Mouse (Mus musculus): Measurements from ENCODE around the gene Krt2. TPM values are rescaled to one million over a fixed set of nuclear protein-coding genes. Genes with fewer than 3 reads are reported as not detected.
A peak's percentile ranks its signal among the peaks of the same experiment; 100 is the strongest.

The Krt2 gene
- polyA plus RNA-seq, 1 experiment from 2014 or later: not detected

GRCm38 (mm10) chr15:101843192-101843591 lies 25.2 kb upstream of the Krt2 start:
- Histone ChIP-seq H3K27me3 (peaks cover 26% of the 10 kb centered on the region), H3K36me3 (no peaks in the 10 kb centered on the region), H3K9ac (replicated peaks) (no peak overlapping the region), H3K4me1 (peaks cover 10% of the 10 kb centered on the region; the same call in 1 of the 2 replicates), H3K27ac (replicated peaks) (no peak overlapping the region), H3K9me3 (no peaks in the 10 kb centered on the region), H3K4me3 (no peak overlapping the region), H3K4me2 (replicated peaks) (no peak overlapping the region)
- 67% methylated on average over 9 of the region's 9 CpGs for WGBS
- no peak for ATAC-seq (ENCODE audit: low FRiP score, low read depth)

DNA sequence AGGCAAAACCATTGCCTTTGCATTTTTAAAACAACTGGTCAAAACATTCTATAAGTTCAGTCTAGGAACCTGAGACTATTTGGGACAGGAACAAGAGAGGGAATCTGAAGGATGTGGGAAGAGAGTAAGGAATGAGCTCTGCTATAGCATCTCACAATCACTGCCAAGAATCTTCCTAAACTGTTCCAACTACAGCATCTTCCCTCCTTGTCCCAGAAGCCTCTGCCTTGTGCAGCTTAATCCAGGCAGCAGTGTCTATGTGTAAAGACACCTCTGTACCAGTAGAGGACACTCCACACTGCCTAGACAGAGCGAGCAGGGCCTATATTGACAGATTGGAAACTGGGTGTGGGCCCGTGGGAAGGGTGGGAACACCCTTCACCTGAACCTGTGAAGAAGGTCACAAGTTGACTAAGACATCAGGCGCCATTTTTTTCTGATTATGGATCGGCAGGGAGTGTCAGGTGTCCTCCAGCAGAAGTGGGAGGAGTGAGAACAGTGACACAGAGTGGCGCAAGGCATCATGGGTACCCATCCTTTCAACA lies 16.9 kb upstream of the Krt2 start:
- ATAC-seq (ENCODE audit: low FRiP score, low read depth): no peak
- WGBS: 57% methylated on average over 5 of the region's 5 CpGs
- no peak overlapping the region for H3K4me2 ChIP-seq (replicated peaks)

DNA sequence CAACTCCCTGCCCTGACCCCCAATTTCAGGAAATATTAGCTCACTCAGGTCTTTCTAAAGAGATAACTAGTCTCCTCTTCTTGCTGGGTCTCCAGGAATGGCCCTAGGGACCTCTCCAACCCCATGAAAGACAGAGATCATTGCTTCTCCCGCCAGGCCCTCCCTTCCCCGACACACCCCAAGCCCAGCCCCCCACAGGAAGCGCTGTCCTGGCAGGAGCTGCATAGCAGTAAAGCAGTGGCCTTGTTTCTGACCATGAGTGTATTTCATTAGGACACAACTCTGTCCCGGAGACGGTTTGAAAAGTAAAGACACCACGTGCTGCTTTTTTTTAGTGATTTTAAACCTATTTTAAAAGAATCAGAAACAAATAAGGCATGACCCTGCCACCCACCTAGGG lies 15.2 kb upstream of the Krt2 start:
- Histone ChIP-seq H3K9ac (replicated peaks) (no peak overlapping the region), H3K27me3 (no peaks in the 10 kb centered on the region), H3K4me3 (no peak overlapping the region), H3K27ac (replicated peaks) (no peak overlapping the region), H3K4me2 (replicated peaks) (no peak overlapping the region), H3K4me1 (no peaks in the 10 kb centered on the region), H3K9me3 (no peaks in the 10 kb centered on the region), H3K36me3 (no peaks in the 10 kb centered on the region)
- no peak for ATAC-seq (ENCODE audit: low FRiP score, low read depth)
- WGBS: 46% methylated on average over 6 of the region's 6 CpGs

More for the DNA sequence above, 16.9 kb upstream of the Krt2 start:
- H3K36me3 ChIP-seq: no peaks in the 10 kb centered on the region
- no peak overlapping the region for H3K9ac ChIP-seq (replicated peaks)
- H3K9me3 ChIP-seq: no peaks in the 10 kb centered on the region
- no peaks in the 10 kb centered on the region for H3K4me1 ChIP-seq
- no peak overlapping the region for H3K27ac ChIP-seq (replicated peaks)
- no peaks in the 10 kb centered on the region for H3K27me3 ChIP-seq
- no peak overlapping the region for H3K4me3 ChIP-seq

- H3K4me3 ChIP-seq: no peak overlapping the region
- no peak overlapping the region for H3K27ac ChIP-seq (replicated peaks)
- no peaks in the 10 kb centered on the region for H3K9me3 ChIP-seq
- H3K36me3 ChIP-seq: no peaks in the 10 kb centered on the region
- H3K27me3 ChIP-seq: no peaks in the 10 kb centered on the region
- no peak for ATAC-seq (ENCODE audit: low FRiP score, low read depth)
- WGBS: 59% methylated on average over 5 of the region's 5 CpGs
- H3K9ac ChIP-seq (replicated peaks): no peak overlapping the region
- no peak overlapping the region for H3K4me2 ChIP-seq (replicated peaks)
- H3K4me1 ChIP-seq: no peaks in the 10 kb centered on the region
Observed at GRCm38 (mm10) chr15:101829441-101829840, 11.5 kb upstream of the Krt2 start.

DNA sequence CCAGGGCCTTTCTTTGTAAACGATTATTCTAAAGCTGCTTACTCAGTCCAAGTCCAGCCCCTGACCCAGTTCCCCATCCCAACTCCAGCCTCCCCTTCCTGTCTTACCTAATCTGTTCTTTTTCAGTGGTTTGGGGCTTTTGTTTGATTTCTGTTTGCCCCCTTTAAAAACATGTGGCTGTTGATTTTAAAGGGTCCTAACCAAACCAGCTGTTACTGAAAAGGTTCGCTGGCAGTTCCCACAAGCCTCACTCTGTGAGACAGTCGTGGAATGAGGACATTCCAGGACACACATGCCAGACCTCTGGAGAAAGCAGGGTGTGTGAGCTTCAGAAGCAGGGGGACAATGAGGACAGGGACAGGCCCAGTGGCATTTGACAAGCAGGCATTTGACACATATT lies 3.8 kb upstream of the Krt2 start:
- Histone ChIP-seq H3K27ac (replicated peaks) (no peak overlapping the region), H3K4me2 (replicated peaks) (no peak overlapping the region), H3K4me3 (no peak overlapping the region), H3K27me3 (no peaks in the 10 kb centered on the region), H3K36me3 (no peaks in the 10 kb centered on the region), H3K9ac (replicated peaks) (no peak overlapping the region), H3K9me3 (no peaks in the 10 kb centered on the region), H3K4me1 (no peaks in the 10 kb centered on the region)
- no peak for ATAC-seq (ENCODE audit: low FRiP score, low read depth)
- 38% methylated on average over 3 of the region's 3 CpGs for WGBS

GRCm38 (mm10) chr15:101803052-101803822 lies 14.7 kb downstream of the Krt2 start:
- no peak overlapping the region for H3K27ac ChIP-seq (replicated peaks)
- peak; percentile 34; the same call in 1 of the 2 replicates for ATAC-seq (ENCODE audit: low FRiP score, low read depth)
- H3K4me2 ChIP-seq (replicated peaks): no peak overlapping the region
- WGBS: 69% methylated on average over 11 of the region's 11 CpGs
- H3K9ac ChIP-seq (replicated peaks): no peak overlapping the region
- no peak overlapping the region for H3K4me3 ChIP-seq
- H3K27me3 ChIP-seq: no peaks in the 10 kb centered on the region
- no peaks in the 10 kb centered on the region for H3K9me3 ChIP-seq
- H3K4me1 ChIP-seq: peaks cover 8% of the 10 kb centered on the region; the same call in 1 of the 2 replicates
- no peaks in the 10 kb centered on the region for H3K36me3 ChIP-seq

- no peak within 1 kb of the TSS for H3K4me3 ChIP-seq
- H3K27ac ChIP-seq (replicated peaks): no peak within 1 kb of the TSS; the same call in 1 of the 2 replicates
- 78% methylated on average over 6 of the region's 6 CpGs for WGBS
- H3K27me3 ChIP-seq: no peaks in the 10 kb centered on the region
- no peak for ATAC-seq (ENCODE audit: low FRiP score, low read depth)
- peaks cover 8% of the 10 kb centered on the region; the same call in 1 of the 2 replicates for H3K4me1 ChIP-seq
- no peak within 1 kb of the TSS for H3K9ac ChIP-seq (replicated peaks)
- H3K9me3 ChIP-seq: no peaks in the 10 kb centered on the region
- no peak within 1 kb of the TSS for H3K4me2 ChIP-seq (replicated peaks)
- H3K36me3 ChIP-seq: no peaks in the 10 kb centered on the region
Observed at GRCm38 (mm10) chr15:101802296-101802835, 15.6 kb downstream of the Krt2 start, which contains the start of gene Krt73. Krt73 (minus strand) TSS chr15:101802346.

- ATAC-seq (ENCODE audit: low FRiP score, low read depth): no peak
- no peak overlapping the region for H3K4me2 ChIP-seq (replicated peaks)
- H3K36me3 ChIP-seq: no peaks in the 10 kb centered on the region
- no peaks in the 10 kb centered on the region for H3K27me3 ChIP-seq
- peaks cover 8% of the 10 kb centered on the region; the same call in 1 of the 2 replicates for H3K4me1 ChIP-seq
- WGBS: 29% methylated on average over 3 of the region's 3 CpGs
- no peaks in the 10 kb centered on the region for H3K9me3 ChIP-seq
- H3K4me3 ChIP-seq: no peak overlapping the region
- H3K27ac ChIP-seq (replicated peaks): no peak overlapping the region
- no peak overlapping the region for H3K9ac ChIP-seq (replicated peaks)
Observed at GRCm38 (mm10) chr15:101790867-101791266, 27.1 kb downstream of the Krt2 start.

DNA sequence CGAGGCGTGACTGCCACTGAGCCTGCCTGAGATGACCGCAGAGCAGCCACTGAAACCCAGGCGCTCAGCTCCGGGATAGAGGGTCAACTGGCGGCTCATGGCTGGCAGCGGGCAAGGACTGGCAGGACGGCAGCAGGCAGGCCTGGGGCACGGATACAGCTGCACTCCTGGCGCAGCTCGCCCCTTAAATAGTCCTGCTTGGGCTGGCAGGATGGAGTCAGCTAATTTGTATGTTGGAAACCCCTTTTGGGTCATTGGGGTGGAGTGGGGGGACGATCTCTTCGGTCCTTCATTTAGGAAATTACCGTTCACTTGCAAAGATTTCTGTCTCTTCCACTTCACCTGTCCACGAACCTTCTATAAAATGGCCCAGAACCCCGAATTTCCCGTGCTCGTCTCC lies 31.6 kb downstream of the Krt2 start, which contains the start of gene Krt72:
Gene Krt72, minus strand, starts transcription at position 101 of the 400 bp plus-strand sequence.
- H3K36me3 ChIP-seq: no peaks in the 10 kb centered on the region
- H3K4me2 ChIP-seq (replicated peaks): no peak within 1 kb of the TSS
- no peaks in the 10 kb centered on the region for H3K27me3 ChIP-seq
- no peak within 1 kb of the TSS for H3K27ac ChIP-seq (replicated peaks)
- peaks cover 7% of the 10 kb centered on the region; the same call in 1 of the 2 replicates for H3K4me1 ChIP-seq
- no peaks in the 10 kb centered on the region for H3K9me3 ChIP-seq
- no peak for ATAC-seq (ENCODE audit: low FRiP score, low read depth)
- no peak within 1 kb of the TSS for H3K4me3 ChIP-seq
- H3K9ac ChIP-seq (replicated peaks): no peak within 1 kb of the TSS
- WGBS: 91% methylated on average over 18 of the region's 18 CpGs

GRCm38 (mm10) chr15:101773420-101773819 lies 44.5 kb downstream of the Krt2 start:
- H3K4me2 ChIP-seq (replicated peaks): no peak overlapping the region
- H3K27ac ChIP-seq (replicated peaks): no peak overlapping the region
- H3K27me3 ChIP-seq: no peaks in the 10 kb centered on the region
- H3K4me1 ChIP-seq: no peaks in the 10 kb centered on the region
- no peaks in the 10 kb centered on the region for H3K36me3 ChIP-seq
- 88% methylated on average over 10 of the region's 10 CpGs for WGBS
- H3K9ac ChIP-seq (replicated peaks): no peak overlapping the region
- H3K9me3 ChIP-seq: no peaks in the 10 kb centered on the region
- H3K4me3 ChIP-seq: no peak overlapping the region
- no peak for ATAC-seq (ENCODE audit: low FRiP score, low read depth)

- Histone ChIP-seq H3K36me3 (no peaks in the 10 kb centered on the region), H3K9me3 (no peaks in the 10 kb centered on the region), H3K4me3 (no peak overlapping the region), H3K9ac (replicated peaks) (no peak overlapping the region), H3K27ac (replicated peaks) (no peak overlapping the region), H3K4me2 (replicated peaks) (no peak overlapping the region), H3K4me1 (no peaks in the 10 kb centered on the region), H3K27me3 (no peaks in the 10 kb centered on the region)
- WGBS: 14% methylated on average over 5 of the region's 5 CpGs
- ATAC-seq (ENCODE audit: low FRiP score, low read depth): peak; percentile 58; the same call in 1 of the 2 replicates
Observed at GRCm38 (mm10) chr15:101772711-101773081, 45.3 kb downstream of the Krt2 start.

GRCm38 (mm10) chr15:101772080-101772710 lies 45.8 kb downstream of the Krt2 start:
- Histone ChIP-seq H3K27me3 (no peaks in the 10 kb centered on the region), H3K4me2 (replicated peaks) (no peak overlapping the region), H3K9ac (replicated peaks) (no peak overlapping the region), H3K4me3 (no peak overlapping the region), H3K36me3 (no peaks in the 10 kb centered on the region), H3K27ac (replicated peaks) (no peak overlapping the region), H3K9me3 (no peaks in the 10 kb centered on the region), H3K4me1 (no peaks in the 10 kb centered on the region)
- 67% methylated on average over 5 of the region's 5 CpGs for WGBS
- ATAC-seq (ENCODE audit: low FRiP score, low read depth): no peak
